Mouse (Mus musculus): ENCODE data around the gene Pdlim4.
"Not testable (repeated sequence)": the region's sequence is repeated elsewhere in the genome, so short reads cannot be mapped to it uniquely, and the experiment has no call there.

DNA sequence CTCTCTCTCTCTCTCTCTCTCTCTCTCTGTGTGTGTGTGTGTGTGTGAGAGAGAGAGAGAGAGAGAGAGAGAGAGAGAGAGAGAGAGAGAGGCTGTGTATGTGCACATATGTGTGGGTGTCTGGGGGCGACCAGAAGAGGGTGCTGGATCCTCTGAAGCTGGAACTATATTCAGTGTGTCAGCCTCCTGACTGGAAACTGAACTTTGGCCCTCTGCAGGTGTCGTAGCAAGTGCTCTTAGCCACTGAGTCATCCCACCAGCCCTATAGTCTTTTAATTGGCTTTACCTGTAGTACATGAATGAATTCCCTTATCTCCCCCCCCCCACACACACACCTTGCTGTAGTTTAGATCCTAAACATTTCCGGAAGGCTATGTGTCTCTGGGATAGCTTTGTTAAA is 35.9 kb downstream of the Pdlim4 start:
- TF ChIP-seq CTCF (IDR thresholded peaks at IDR 0.05; ENCODE audit: low read depth); EP300 (optimal IDR thresholded peaks at IDR 0.05): not testable (repeated sequence)

Data from stomach, postnatal 0 days (tissue).